Mouse (Mus musculus): ENCODE measurements at regions not wholly inside any gene's neighbourhood (a gene's known extent, or its start where the extent isn't known, plus 50 kb on each side); places are given as distances from the start of the nearest gene placed in this dataset.
A peak's percentile ranks its signal among the peaks of the same experiment; 100 is the strongest.
"Not testable (repeated sequence)": the region's sequence is repeated elsewhere in the genome, so short reads cannot be mapped to it uniquely, and the experiment has no call there.

- H3K27ac ChIP-seq (replicated peaks; ENCODE audit: low read depth, low read length); H3K27me3 ChIP-seq (ENCODE audit: control insufficient read depth, insufficient read depth, low read length); H3K9ac ChIP-seq (replicated peaks; ENCODE audit: low read length); H3K36me3 ChIP-seq (ENCODE audit: control insufficient read depth, insufficient read depth, low read length); H3K4me1 ChIP-seq (ENCODE audit: control insufficient read depth, insufficient read depth, low read length); H3K4me2 ChIP-seq (ENCODE audit: low read length); H3K4me3 ChIP-seq (replicated peaks; ENCODE audit: low read depth, low read length); H3K9me3 ChIP-seq (ENCODE audit: control insufficient read depth, low read length); DNase-seq: not testable (repeated sequence)
- WGBS, result 65% methylated on average over 2 of the region's 3 CpGs
- peak; percentile 92 for ATAC-seq (ENCODE audit: low FRiP score, low TSS enrichment)
Measured at GRCm38 (mm10) chr16:3114473-3115335, 476.1 kb upstream of the Olfr161 start.

- H3K4me1 ChIP-seq (ENCODE audit: control insufficient read depth, insufficient read depth, low read length); H3K9ac ChIP-seq (replicated peaks; ENCODE audit: low read length); H3K9me3 ChIP-seq (ENCODE audit: control insufficient read depth, low read length); H3K4me2 ChIP-seq (ENCODE audit: low read length); H3K4me3 ChIP-seq (replicated peaks; ENCODE audit: low read depth, low read length); H3K27me3 ChIP-seq (ENCODE audit: control insufficient read depth, insufficient read depth, low read length); H3K27ac ChIP-seq (replicated peaks; ENCODE audit: low read depth, low read length); DNase-seq; H3K36me3 ChIP-seq (ENCODE audit: control insufficient read depth, insufficient read depth, low read length): not testable (repeated sequence)
- whole genome bisulfite sequencing, result 70% methylated on average over 8 of the region's 9 CpGs
- ATAC-seq (ENCODE audit: low FRiP score, low TSS enrichment), result peak; percentile 83
Measured at GRCm38 (mm10) chr16:3115336-3116112, 475.3 kb upstream of the Olfr161 start.

GRCm38 (mm10) chr16:3116113-3116511 lies 474.7 kb upstream of the Olfr161 start:
- peak; percentile 57; the same call in 1 of the 2 replicates for ATAC-seq (ENCODE audit: low FRiP score, low TSS enrichment)
- H3K27me3 ChIP-seq (ENCODE audit: control insufficient read depth, insufficient read depth, low read length); H3K4me2 ChIP-seq (ENCODE audit: low read length); H3K4me1 ChIP-seq (ENCODE audit: control insufficient read depth, insufficient read depth, low read length); H3K9me3 ChIP-seq (ENCODE audit: control insufficient read depth, low read length); H3K4me3 ChIP-seq (replicated peaks; ENCODE audit: low read depth, low read length); H3K27ac ChIP-seq (replicated peaks; ENCODE audit: low read depth, low read length); DNase-seq; H3K36me3 ChIP-seq (ENCODE audit: control insufficient read depth, insufficient read depth, low read length); H3K9ac ChIP-seq (replicated peaks; ENCODE audit: low read length): not testable (repeated sequence)
- WGBS, result 79% methylated on average over 2 of the region's 3 CpGs

DNA sequence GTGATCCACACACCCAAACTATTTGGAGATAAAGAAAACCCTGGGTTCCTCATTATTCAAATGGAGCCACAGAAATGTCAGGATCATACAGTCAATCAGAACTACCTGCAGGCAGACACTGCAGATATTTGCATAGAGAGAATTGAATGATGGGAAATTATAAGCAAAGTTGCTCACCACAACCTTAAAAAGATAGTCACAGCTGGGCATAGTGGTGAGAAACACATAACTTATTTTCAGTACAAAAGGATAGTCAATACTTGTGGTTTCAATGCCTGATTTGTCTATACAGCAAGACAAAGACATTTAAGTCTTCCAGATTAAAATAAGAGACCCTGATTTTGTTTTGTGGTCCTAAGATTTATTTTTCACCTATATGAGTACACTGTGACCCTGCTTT lies 469.6 kb upstream of the Olfr161 start:
- not testable (repeated sequence) for H3K9ac ChIP-seq (replicated peaks; ENCODE audit: low read length); DNase-seq; H3K4me1 ChIP-seq (ENCODE audit: control insufficient read depth, insufficient read depth, low read length); H3K27ac ChIP-seq (replicated peaks; ENCODE audit: low read depth, low read length); H3K36me3 ChIP-seq (ENCODE audit: control insufficient read depth, insufficient read depth, low read length); H3K4me2 ChIP-seq (ENCODE audit: low read length); H3K27me3 ChIP-seq (ENCODE audit: control insufficient read depth, insufficient read depth, low read length); H3K4me3 ChIP-seq (replicated peaks; ENCODE audit: low read depth, low read length); ATAC-seq (ENCODE audit: low FRiP score, low TSS enrichment); H3K9me3 ChIP-seq (ENCODE audit: control insufficient read depth, low read length)

DNA sequence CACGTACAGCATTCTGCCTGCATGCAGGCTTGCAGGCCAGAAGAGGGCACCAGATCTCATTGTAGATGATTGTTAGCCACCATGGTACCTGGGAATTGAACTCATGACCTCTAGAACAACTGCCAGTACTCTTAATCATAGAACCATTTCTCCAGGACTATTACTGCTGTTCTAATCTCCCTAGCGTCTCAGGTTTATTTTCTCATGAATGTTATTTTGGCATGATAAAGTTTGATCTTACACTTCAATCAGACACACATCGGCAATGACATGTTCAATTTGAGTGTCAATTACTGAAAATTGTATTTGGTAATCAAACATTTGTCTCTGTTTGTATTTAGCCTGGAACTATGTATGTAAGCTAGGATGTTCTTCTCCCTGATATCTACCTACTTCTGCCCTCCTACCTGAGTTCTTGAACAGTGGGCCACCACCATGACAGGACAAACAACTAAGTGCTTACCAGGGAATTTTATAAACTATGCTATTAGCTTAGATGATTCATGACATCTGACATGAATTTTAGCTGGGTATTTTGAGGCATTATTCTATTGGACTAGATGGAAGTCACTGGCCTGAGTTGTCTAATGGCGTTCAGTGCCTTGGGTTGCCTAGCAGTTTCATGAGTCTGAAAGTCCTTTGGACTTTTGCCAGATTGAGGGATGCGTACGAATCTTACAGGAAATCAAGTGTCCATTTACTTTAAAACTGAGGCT lies 468.5 kb upstream of the Olfr161 start:
- DNase-seq; H3K9ac ChIP-seq (replicated peaks; ENCODE audit: low read length); H3K4me2 ChIP-seq (ENCODE audit: low read length); H3K9me3 ChIP-seq (ENCODE audit: control insufficient read depth, low read length); H3K4me1 ChIP-seq (ENCODE audit: control insufficient read depth, insufficient read depth, low read length); H3K4me3 ChIP-seq (replicated peaks; ENCODE audit: low read depth, low read length); H3K27me3 ChIP-seq (ENCODE audit: control insufficient read depth, insufficient read depth, low read length); H3K27ac ChIP-seq (replicated peaks; ENCODE audit: low read depth, low read length); H3K36me3 ChIP-seq (ENCODE audit: control insufficient read depth, insufficient read depth, low read length): not testable (repeated sequence)
- 57% methylated on average over 4 of the region's 6 CpGs for WGBS
- peak; percentile 16; the same call in 1 of the 2 replicates for ATAC-seq (ENCODE audit: low FRiP score, low TSS enrichment)

DNA sequence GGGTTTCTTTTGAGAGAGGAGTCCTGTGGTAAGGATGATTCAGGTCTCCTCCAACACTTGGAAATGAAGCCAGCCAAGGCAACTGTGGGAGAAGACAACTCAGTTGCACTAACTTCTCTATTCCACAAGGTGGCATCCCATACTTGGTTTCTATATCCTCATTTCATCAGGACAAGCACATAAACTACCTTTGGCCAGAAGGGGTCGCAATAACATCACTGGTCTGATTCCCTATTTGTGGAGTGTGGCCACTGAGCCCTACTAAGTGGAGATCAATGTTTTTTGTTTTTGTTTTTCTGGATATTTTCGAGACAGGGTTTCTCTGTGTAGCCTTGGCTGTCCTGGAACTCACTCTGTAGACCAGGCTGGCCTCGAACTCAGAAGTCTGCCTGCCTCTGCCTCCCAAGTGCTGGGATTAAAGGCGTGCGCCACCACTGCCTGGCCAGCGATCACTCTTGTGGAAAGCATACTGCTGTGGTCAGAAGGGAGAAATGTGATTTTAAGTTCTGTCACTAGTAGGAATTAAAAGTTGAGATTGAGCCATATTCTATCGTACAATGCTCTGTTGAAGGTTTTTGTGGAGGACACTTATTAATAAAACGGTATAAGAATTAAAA lies 467.9 kb upstream of the Olfr161 start:
- not testable (repeated sequence) for H3K9me3 ChIP-seq (ENCODE audit: control insufficient read depth, low read length); H3K4me2 ChIP-seq (ENCODE audit: low read length); H3K27me3 ChIP-seq (ENCODE audit: control insufficient read depth, insufficient read depth, low read length); DNase-seq; H3K4me3 ChIP-seq (replicated peaks; ENCODE audit: low read depth, low read length); H3K27ac ChIP-seq (replicated peaks; ENCODE audit: low read depth, low read length); H3K36me3 ChIP-seq (ENCODE audit: control insufficient read depth, insufficient read depth, low read length); H3K4me1 ChIP-seq (ENCODE audit: control insufficient read depth, insufficient read depth, low read length); H3K9ac ChIP-seq (replicated peaks; ENCODE audit: low read length)
- ATAC-seq (ENCODE audit: low FRiP score, low TSS enrichment), result peak; percentile 69
- 67% methylated on average over 8 of the region's 8 CpGs for WGBS

DNA sequence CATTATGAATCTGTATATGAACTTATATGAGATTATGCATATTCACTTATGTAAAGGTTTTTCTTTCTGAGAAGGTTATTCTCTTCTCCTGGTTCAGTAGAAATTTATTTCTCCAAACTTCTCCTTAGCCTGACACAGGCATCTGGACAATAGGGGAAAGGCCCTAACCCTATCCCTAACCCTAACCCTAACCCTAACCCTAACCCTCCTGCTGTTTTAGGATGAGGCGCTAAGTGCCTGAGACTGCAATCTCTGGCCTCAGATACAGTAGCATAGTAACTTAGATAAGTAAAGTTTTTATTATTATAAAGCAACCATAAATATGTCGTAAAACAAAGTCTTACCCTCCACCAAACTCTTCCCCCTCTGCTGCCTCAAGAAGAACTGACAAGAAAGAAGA lies 463.5 kb upstream of the Olfr161 start:
- not testable (repeated sequence) for H3K9ac ChIP-seq (replicated peaks; ENCODE audit: low read length)
- 41% methylated on average over 2 of the region's 2 CpGs for WGBS

More for the DNA sequence above, 463.5 kb upstream of the Olfr161 start:
- peak; percentile 65; the same call in 1 of the 2 replicates for ATAC-seq (ENCODE audit: low FRiP score, low TSS enrichment)
- not testable (repeated sequence) for H3K27me3 ChIP-seq (ENCODE audit: control insufficient read depth, insufficient read depth, low read length); H3K4me1 ChIP-seq (ENCODE audit: control insufficient read depth, insufficient read depth, low read length); H3K36me3 ChIP-seq (ENCODE audit: control insufficient read depth, insufficient read depth, low read length); H3K27ac ChIP-seq (replicated peaks; ENCODE audit: low read depth, low read length); H3K4me3 ChIP-seq (replicated peaks; ENCODE audit: low read depth, low read length); H3K4me2 ChIP-seq (ENCODE audit: low read length); DNase-seq
- H3K9me3 ChIP-seq (ENCODE audit: control insufficient read depth, low read length), result peaks cover 10% of the 10 kb centered on the region

All from midbrain, embryonic 14.5 days (tissue).